ENCODE assay signal across 8 mouse cellular contexts in the genomic region with DNA sequence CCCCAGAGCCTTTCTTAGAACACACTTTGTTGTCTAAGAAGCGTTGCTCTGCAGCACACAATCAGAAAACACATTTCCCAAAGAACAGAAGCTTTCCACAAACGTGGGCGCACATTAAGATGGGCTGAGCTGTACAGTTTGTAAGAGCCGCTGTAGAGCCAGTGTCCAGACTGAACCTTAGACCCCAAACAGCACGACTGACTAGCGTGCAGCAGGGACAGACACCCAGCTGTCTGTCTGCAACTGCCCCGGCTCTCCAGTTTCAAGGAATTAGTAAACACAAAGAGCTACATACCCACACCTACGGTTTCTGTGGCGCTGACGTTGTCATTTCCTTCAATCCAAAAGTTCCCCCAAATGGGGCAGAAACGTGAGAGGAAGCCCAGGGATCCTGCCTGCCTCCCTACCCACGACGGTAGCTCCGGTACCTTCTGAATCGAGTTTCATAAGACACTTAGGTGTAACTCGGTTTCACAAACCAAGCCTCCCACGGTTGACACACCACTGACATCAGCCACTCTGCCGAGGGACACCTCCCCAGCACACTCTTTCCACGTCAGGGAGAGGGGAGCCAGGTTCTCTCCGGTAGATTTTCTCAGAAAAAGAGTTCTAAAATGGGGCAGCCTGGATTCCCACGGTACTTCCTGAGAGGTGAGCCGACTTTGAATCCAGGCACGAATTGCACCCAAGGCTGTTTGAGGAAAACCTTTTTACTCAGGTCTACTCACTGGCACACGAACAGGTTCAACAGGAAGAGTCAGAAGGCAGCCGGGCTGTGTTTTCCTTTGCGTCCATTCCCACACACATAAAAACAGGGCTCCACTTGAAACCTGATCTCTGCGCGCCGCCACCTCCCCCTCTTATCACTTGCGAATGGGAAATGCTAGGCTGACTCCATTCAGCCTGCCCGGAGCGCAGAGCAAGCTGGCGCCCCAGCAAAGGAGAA. TPM values are rescaled to one million over a fixed set of nuclear protein-coding genes. Genes with fewer than 3 reads are reported as not detected.
A peak's percentile ranks its signal among the peaks of the same experiment; 100 is the strongest.
DNase-seq lines count a peak whose midpoint lies in the region; ATAC-seq and TF ChIP-seq lines count a peak whose summit lies in the region.

No protein-coding gene starts in this region.

- H3K27ac ChIP-seq in heart, adult 2 months: peak overlapping the region; percentile 79
- peak overlapping the region; percentile 91 for H3K27ac ChIP-seq in lung, embryonic 14.5 days (ENCODE audit: low read depth)
- H3K27ac ChIP-seq in neural tube, embryonic 15.5 days (replicated peaks): no peak overlapping the region

- H3K4me2 ChIP-seq in lung, embryonic 14.5 days: peak overlapping the region; percentile 87
- H3K4me2 ChIP-seq in neural tube, embryonic 15.5 days: peak overlapping the region; percentile 56

- H3K9me3 ChIP-seq in lung, embryonic 14.5 days (ENCODE audit: low read depth, low read length): no peaks in the 10 kb centered on the region
- no peaks in the 10 kb centered on the region for H3K9me3 ChIP-seq in neural tube, embryonic 15.5 days (replicated peaks)

- peaks cover 3% of the 10 kb centered on the region for H3K36me3 ChIP-seq in heart, adult 2 months (ENCODE audit: control insufficient read depth, insufficient read depth, low read length)
- 0 out of 2 replicates have a peak, but pooled peaks cover 5% of the 10 kb centered on the region for H3K36me3 ChIP-seq in lung, embryonic 14.5 days (ENCODE audit: insufficient read depth)
- no peaks in the 10 kb centered on the region for H3K36me3 ChIP-seq in neural tube, embryonic 15.5 days

- peak; percentile 21 to 24 for DNase-seq in cerebellum, postnatal 14 days
- no peak for DNase-seq in cerebellum, adult 9-11 months
- peak; percentile 85 for DNase-seq in embryo, embryonic 10 days (ENCODE audit: low spot score)
- DNase-seq in heart, adult 2 months: peak; percentile 70
- peak; percentile 79 for DNase-seq in kidney, adult 11 months
- peak; percentile 86 for DNase-seq in lung, embryonic 14.5 days
- no peak for DNase-seq in spleen, adult 12 weeks (ENCODE audit: low spot score)

- TF ChIP-seq EP300 in heart, adult 2 months (IDR thresholded peaks at IDR 0.05; ENCODE audit: insufficient read depth, low read depth, low read length): 0 out of 2 replicates have a peak, but pooled peaks have one; percentile 24

- 5% methylated on average over 33 of the region's 33 CpGs for WGBS in heart, adult 2 months
- WGBS in lung, embryonic 14.5 days: 1% methylated on average over 33 of the region's 33 CpGs
- WGBS in neural tube, embryonic 15.5 days: 7% methylated on average over 33 of the region's 33 CpGs

- no peak for TF ChIP-seq CTCF in heart, adult 2 months (IDR thresholded peaks at IDR 0.05)
- TF ChIP-seq CTCF in lung, embryonic 14.5 days (IDR thresholded peaks at IDR 0.05; ENCODE audit: low read depth): no peak

- H3K9ac ChIP-seq in heart, adult 2 months (ENCODE audit: low read depth, low read length): peak overlapping the region; percentile 57
- peak overlapping the region; percentile 60 for H3K9ac ChIP-seq in lung, embryonic 14.5 days
- no peak overlapping the region for H3K9ac ChIP-seq in neural tube, embryonic 15.5 days (replicated peaks)

- no peaks in the 10 kb centered on the region for H3K4me1 ChIP-seq in heart, adult 2 months (ENCODE audit: control insufficient read depth, insufficient read depth, low read length)
- peaks cover 12% of the 10 kb centered on the region for H3K4me1 ChIP-seq in lung, embryonic 14.5 days (ENCODE audit: insufficient read depth)
- H3K4me1 ChIP-seq in neural tube, embryonic 15.5 days: peaks cover 20% of the 10 kb centered on the region

- ATAC-seq in lung, embryonic 14.5 days (ENCODE audit: insufficient read depth): peak; percentile 88
- no peak for ATAC-seq in neural tube, embryonic 15.5 days (ENCODE audit: low FRiP score)

- no peaks in the 10 kb centered on the region for H3K27me3 ChIP-seq in heart, adult 2 months (ENCODE audit: control insufficient read depth, insufficient read depth, low read length)
- no peaks in the 10 kb centered on the region for H3K27me3 ChIP-seq in lung, embryonic 14.5 days (ENCODE audit: insufficient read depth, low read length)
- H3K27me3 ChIP-seq in neural tube, embryonic 15.5 days (replicated peaks): no peaks in the 10 kb centered on the region

- no peak; the same call in 1 of the 2 replicates for TF ChIP-seq POLR2A in heart, adult 2 months (IDR thresholded peaks at IDR 0.05; ENCODE audit: insufficient read depth, low read depth, low read length)

- intact Hi-C loops in heart, adult 2 months (cut with DNase I): loop anchor here (5.0 kb wide), 2 partner anchors 35 kb away; no protein-coding TSS in a partner anchor

- peak overlapping the region; percentile 70 for H3K4me3 ChIP-seq in heart, adult 2 months
- H3K4me3 ChIP-seq in lung, embryonic 14.5 days (ENCODE audit: low read depth, low read length): peak overlapping the region; percentile 45
- H3K4me3 ChIP-seq in neural tube, embryonic 15.5 days (replicated peaks): peak overlapping the region; percentile 22

- no peaks in the 10 kb centered on the region for H3K79me2 ChIP-seq in heart, adult 2 months (replicated peaks; ENCODE audit: control insufficient read depth, insufficient read depth, low read length)

RNA-seq across cellular contexts. Expression of gene Lmod3, which starts 59.3 kb away (rescaled TPM):
- total RNA-seq in heart, adult 2 months (2021): 10 to 100 TPM; 50.1 to 63.0 TPM
- polyA plus RNA-seq in heart, adult 2 months (2012; rRNA removed): 26.3 and 40.0 TPM in 2 replicates
- 0.11 and 0.35 TPM in 2 replicates for polyA plus RNA-seq in lung, embryonic 14.5 days (2014; fragmentation: Nextera tagmentation; extraction: Ambion mirVana)
- polyA plus RNA-seq in neural tube, embryonic 15.5 days (2015; fragmentation: Nextera tagmentation; extraction: Ambion mirVana): 0.61 and 0.63 TPM in 2 replicates

Comparison
In these comparisons a context has a peak if more than half of its experiments do, and no peak if none do; other contexts are left out.
1. DNase-seq: peak in cerebellum, postnatal 14 days (2 of 2), embryo, embryonic 10 days (single experiment), heart, adult 2 months (2 of 2), kidney, adult 11 months (single experiment) and lung, embryonic 14.5 days (single experiment); none in cerebellum, adult 9-11 months (single experiment) and spleen, adult 12 weeks (single experiment).
2. RNA of gene Lmod3, which starts 59.3 kb away (polyA plus RNA-seq): 26.3 to 40.0 TPM in heart, adult 2 months; 0.61 to 0.63 TPM in neural tube, embryonic 15.5 days and 0.11 to 0.35 TPM in lung, embryonic 14.5 days; every median in the first group is over 10 times any median in the second.
3. Peak in every context shown above with its lines, with median percentiles within 50 percentile points of each other: H3K4me3 ChIP-seq.